ENCODE assay signal across 11 mouse cellular contexts in the genomic region with DNA sequence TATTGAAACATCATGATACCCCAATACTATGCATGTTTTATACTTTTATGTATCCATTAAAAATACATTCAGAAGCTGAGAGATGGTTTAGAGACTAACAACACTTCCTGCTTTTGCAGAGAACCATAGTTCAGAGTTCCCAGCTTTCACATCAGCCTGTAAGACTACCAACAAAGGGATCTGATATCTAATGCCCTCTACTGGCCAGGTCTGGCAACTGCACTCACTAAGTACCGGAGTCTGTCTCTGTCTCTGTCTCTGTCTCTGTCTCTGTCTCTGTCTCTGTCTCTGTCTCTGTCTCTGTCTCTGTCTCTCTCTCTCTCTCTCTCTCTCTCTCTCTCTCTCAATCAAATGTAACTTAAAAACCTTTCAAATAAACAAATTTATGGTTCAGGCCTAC. TPM values are rescaled to one million over a fixed set of nuclear protein-coding genes. Genes with fewer than 3 reads are reported as not detected.
A peak's percentile ranks its signal among the peaks of the same experiment; 100 is the strongest.
DNase-seq lines count a peak whose midpoint lies in the region; ATAC-seq lines count a peak whose summit lies in the region.
"Had no signal": no experiment of that assay in that cellular context is flagged by ENCODE, and none has a peak within 500 bp of the region (broad histone marks: within the 10 kb centered on the region; RNA-seq: fewer than 3 reads in every experiment).

No protein-coding gene starts in this region.

- H3K27me3 ChIP-seq in hindbrain, embryonic 11.5 days (ENCODE audit: control insufficient read depth, insufficient read depth, low read length): no peaks in the 10 kb centered on the region
- H3K27me3 ChIP-seq in hindbrain, embryonic 13.5 days: no peaks in the 10 kb centered on the region
- H3K27me3 ChIP-seq: stomach, embryonic 15.5 days had no signal

- H3K9ac ChIP-seq in hindbrain, embryonic 11.5 days (ENCODE audit: low read depth, low read length): no peak overlapping the region
- no peak overlapping the region for H3K9ac ChIP-seq in hindbrain, embryonic 13.5 days
- H3K9ac ChIP-seq: stomach, embryonic 15.5 days had no signal

- H3K36me3 ChIP-seq in hindbrain, embryonic 11.5 days (ENCODE audit: control insufficient read depth, insufficient read depth, low read length): no peaks in the 10 kb centered on the region
- H3K36me3 ChIP-seq in hindbrain, embryonic 13.5 days: no peaks in the 10 kb centered on the region
- H3K36me3 ChIP-seq: stomach, embryonic 15.5 days had no signal

- no peaks in the 10 kb centered on the region for H3K4me1 ChIP-seq in hindbrain, embryonic 11.5 days (replicated peaks; ENCODE audit: control insufficient read depth, insufficient read depth, low read length)
- no peaks in the 10 kb centered on the region for H3K4me1 ChIP-seq in hindbrain, embryonic 13.5 days (replicated peaks)
- H3K4me1 ChIP-seq: stomach, embryonic 15.5 days had no signal

- H3K9me3 ChIP-seq in hindbrain, embryonic 11.5 days (ENCODE audit: control insufficient read depth, low read length): no peaks in the 10 kb centered on the region
- H3K9me3 ChIP-seq in hindbrain, embryonic 13.5 days: no peaks in the 10 kb centered on the region
- H3K9me3 ChIP-seq: stomach, embryonic 15.5 days had no signal

- no peak for ATAC-seq in hindbrain, embryonic 11.5 days (ENCODE audit: low FRiP score)
- ATAC-seq in hindbrain, embryonic 13.5 days (ENCODE audit: low FRiP score): no peak
- no peak for ATAC-seq in inflammation-experienced regulatory T-cells, adult 6 months
- ATAC-seq in frontal cortex, adult (ENCODE audit: low TSS enrichment): no peak

- no peak overlapping the region for H3K27ac ChIP-seq in hindbrain, embryonic 11.5 days (ENCODE audit: low read depth, low read length)
- no peak overlapping the region for H3K27ac ChIP-seq in hindbrain, embryonic 13.5 days
- H3K27ac ChIP-seq: stomach, embryonic 15.5 days had no signal

- WGBS in hindbrain, embryonic 11.5 days: 56% methylated on average over 1 of the region's 1 CpGs
- WGBS in hindbrain, embryonic 13.5 days: 56% methylated on average over 1 of the region's 1 CpGs

- no peak overlapping the region for H3K4me2 ChIP-seq in hindbrain, embryonic 11.5 days (replicated peaks; ENCODE audit: low read depth, low read length)
- H3K4me2 ChIP-seq in hindbrain, embryonic 13.5 days: no peak overlapping the region
- H3K4me2 ChIP-seq: stomach, embryonic 15.5 days had no signal

- no peak overlapping the region for H3K4me3 ChIP-seq in hindbrain, embryonic 11.5 days (ENCODE audit: low read depth, low read length)
- H3K4me3 ChIP-seq in hindbrain, embryonic 13.5 days: no peak overlapping the region
- H3K4me3 ChIP-seq: stomach, embryonic 15.5 days had no signal

- peak; percentile 33 for DNase-seq in hindbrain, embryonic 11.5 days (ENCODE audit: low spot score)
- DNase-seq in A20 (ENCODE audit: low read depth, low spot score): peak; percentile 2
- peak; percentile 36 for DNase-seq in adrenal gland, postnatal 10 days
- peak; percentile 24 to 32 for DNase-seq in kidney, postnatal 4 days
- no peak for DNase-seq in urinary bladder, adult 2 months (ENCODE audit: low spot score)

RNA-seq across cellular contexts. Expression of a gene that starts 25.6 kb away (rescaled TPM):
- 0.07 TPM in 1 of 2 replicates, not detected in the other for polyA plus RNA-seq in hindbrain, embryonic 11.5 days (2014; fragmentation: Nextera tagmentation; extraction: Ambion mirVana)
- 0.10 TPM in 1 of 2 replicates, not detected in the other for polyA plus RNA-seq in hindbrain, embryonic 13.5 days (2015; fragmentation: Nextera tagmentation; extraction: Ambion mirVana)
- total RNA-seq in adrenal gland, postnatal 10 days (2021): not detected
- not detected for polyA plus RNA-seq in inflammation-experienced regulatory T-cells, adult 6 months (2017; shearing (Covaris generic))
- polyA plus RNA-seq in urinary bladder, adult 2 months (2012; rRNA removed): 0.36 TPM in 1 of 2 replicates, not detected in the other
- total RNA-seq: left cerebral cortex, postnatal 10 days had no signal
- polyA plus RNA-seq: embryonic facial prominence, embryonic 14.5 days; stomach, embryonic 15.5 days had no signal
